Mouse (Mus musculus) left cerebral cortex, adult 9 months (tissue): ENCODE measurements at regions not wholly inside any gene's neighbourhood (a gene's known extent, or its start where the extent isn't known, plus 50 kb on each side); places are given as distances from the start of the nearest gene placed in this dataset.

Source experiments
- DNase-seq, 2 experiments: peaks; one replicate each; pipeline ENCODE4 v3.0.0; 2022; ENCODE audit warnings: low spot score in 2 of 2

GRCm38 (mm10) chr12:11518379-11518778 lies 62.5 kb downstream of the Rad51ap2 start:
- DNase-seq, result no peak

GRCm38 (mm10) chr12:11562891-11563290 lies 107.0 kb downstream of the Rad51ap2 start:
- no peak for DNase-seq

GRCm38 (mm10) chr12:11570160-11570559 lies 114.3 kb downstream of the Rad51ap2 start:
- DNase-seq, result no peak

GRCm38 (mm10) chr12:11603946-11604345 lies 148.1 kb downstream of the Rad51ap2 start:
- peak; percentile 22 to 28 for DNase-seq

GRCm38 (mm10) chr12:11608733-11609132 lies 152.9 kb downstream of the Rad51ap2 start:
- no peak for DNase-seq

- DNase-seq, result peak; percentile 18 to 45
Observed at GRCm38 (mm10) chr12:11611656-11612055, 155.8 kb downstream of the Rad51ap2 start.

GRCm38 (mm10) chr12:11615237-11615636 lies 159.4 kb downstream of the Rad51ap2 start:
- no peak for DNase-seq

- no peak for DNase-seq
Observed at GRCm38 (mm10) chr12:11623561-11623960, 167.7 kb downstream of the Rad51ap2 start.

GRCm38 (mm10) chr12:11630178-11630577 lies 174.3 kb downstream of the Rad51ap2 start:
- no peak for DNase-seq

- no peak for DNase-seq
Observed at GRCm38 (mm10) chr12:11631790-11632189, 175.9 kb downstream of the Rad51ap2 start.

- DNase-seq, result peak; percentile 23 to 38
Observed at GRCm38 (mm10) chr12:11673281-11673680, 217.4 kb downstream of the Rad51ap2 start.

- no peak for DNase-seq
Observed at GRCm38 (mm10) chr12:11694797-11695196, 238.9 kb downstream of the Rad51ap2 start.

GRCm38 (mm10) chr12:11708879-11709602 lies 253.2 kb downstream of the Rad51ap2 start:
- DNase-seq, result no peak

GRCm38 (mm10) chr12:11717633-11718032 lies 261.8 kb downstream of the Rad51ap2 start:
- DNase-seq, result no peak

- DNase-seq, result peak; percentile 3 to 14
Observed at GRCm38 (mm10) chr12:11751471-11751870, 295.6 kb downstream of the Rad51ap2 start.

GRCm38 (mm10) chr12:11754184-11754907 lies 298.5 kb downstream of the Rad51ap2 start:
- no peak for DNase-seq

GRCm38 (mm10) chr12:11802326-11802725 lies 346.4 kb downstream of the Rad51ap2 start:
- DNase-seq, result no peak

GRCm38 (mm10) chr12:11803162-11803561 lies 347.3 kb downstream of the Rad51ap2 start:
- peak in 1 of 2 experiments; percentile 22 for DNase-seq

- no peak for DNase-seq
Observed at GRCm38 (mm10) chr12:11829701-11830100, 373.8 kb downstream of the Rad51ap2 start.

GRCm38 (mm10) chr12:11831292-11831691 lies 375.4 kb downstream of the Rad51ap2 start:
- DNase-seq, result no peak

- DNase-seq, result peak; percentile 11 to 57
Observed at GRCm38 (mm10) chr12:11837819-11838472, 382.1 kb downstream of the Rad51ap2 start.

- no peak for DNase-seq
Observed at GRCm38 (mm10) chr12:11851034-11851433, 395.2 kb downstream of the Rad51ap2 start.
